In genomic region chr1:21251661-21252060, GRCm38 (mm10) we compare ENCODE assay signal across 14 mouse cellular contexts. TPM values are rescaled to one million over a fixed set of nuclear protein-coding genes. Genes with fewer than 3 reads are reported as not detected.
"Had no signal": no experiment of that assay in that cellular context is flagged by ENCODE, and none has a peak within 500 bp of the region (broad histone marks: within the 10 kb centered on the region; RNA-seq: fewer than 3 reads in every experiment).

No protein-coding gene starts in this region.

- H3K27me3 ChIP-seq: limb, embryonic 15.5 days had no signal

- DNase-seq: kidney, adult 8-10 months; kidney, postnatal 36 days; layer of hippocampus, adult 9-11 months; layer of hippocampus, postnatal 36 days; lung, adult 18-20 months; right cerebral cortex, adult 18-20 months; thymus, postnatal 14 days had no signal

- H3K9ac ChIP-seq: limb, embryonic 15.5 days; liver, embryonic 14.5 days had no signal

- H3K36me3 ChIP-seq: limb, embryonic 15.5 days had no signal

- H3K9me3 ChIP-seq: limb, embryonic 15.5 days had no signal

- H3K4me3 ChIP-seq: limb, embryonic 15.5 days had no signal

- ATAC-seq: intestine, postnatal 0 days had no signal

- H3K4me2 ChIP-seq: limb, embryonic 15.5 days had no signal

- H3K27ac ChIP-seq: kidney, postnatal 0 days; limb, embryonic 15.5 days; liver, embryonic 14.5 days; stomach, postnatal 0 days had no signal

RNA-seq across cellular contexts. Expression of gene Gsta3, which starts 11.3 kb away (rescaled TPM):
- total RNA-seq: megakaryocyte-erythroid progenitor cell, adult 5-6 weeks; midbrain, postnatal 0 days had no signal
